Mouse (Mus musculus) cerebellum, adult 8-10 months (tissue): Measurements from ENCODE around the gene Emilin2.

Experiments
- DNase-seq: peaks from one replicate; pipeline ENCODE4 v3.0.0; 2022

Emilin2 gene

DNA sequence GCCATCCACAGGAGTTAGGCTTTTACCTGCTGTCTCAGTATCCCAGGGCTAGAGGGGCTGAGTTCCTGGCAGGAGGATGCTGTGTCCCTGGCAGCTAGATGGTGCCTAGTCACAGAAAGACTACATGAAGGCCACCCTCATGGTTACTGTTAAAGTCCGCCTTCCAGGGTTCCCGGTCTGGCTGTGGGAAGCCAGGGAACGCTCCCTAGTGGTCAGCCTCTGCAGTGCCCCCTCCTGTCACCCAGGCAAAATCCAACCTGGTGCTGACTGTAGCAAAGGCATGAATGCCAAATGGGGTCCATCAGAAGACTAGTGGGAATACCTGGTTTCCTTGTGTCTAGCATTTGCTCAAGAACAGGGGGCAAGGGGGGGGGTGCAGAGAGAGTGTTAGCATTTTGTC, 51.1 kb downstream of the Emilin2 start:
- no peak for DNase-seq

DNA sequence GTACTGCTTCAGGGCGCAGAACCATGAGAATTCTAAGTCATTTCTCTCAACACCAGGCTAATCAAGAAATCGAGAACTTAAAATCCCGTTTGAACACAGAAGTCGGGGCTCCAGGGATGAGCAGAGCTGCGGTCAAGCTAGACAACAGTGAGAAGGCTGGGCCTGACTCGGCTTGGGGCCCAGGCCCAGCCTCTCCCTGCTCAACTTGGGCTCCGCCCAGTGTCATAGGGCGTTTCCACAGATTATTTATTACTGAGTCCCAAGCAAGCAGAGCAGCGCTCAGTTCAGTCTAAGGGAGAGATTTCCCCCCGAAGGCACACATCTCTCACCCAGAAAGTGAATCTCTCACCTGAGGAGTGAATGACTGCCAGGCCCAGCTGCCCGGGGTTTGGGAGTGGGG, 52.1 kb downstream of the Emilin2 start:
- no peak for DNase-seq

DNA sequence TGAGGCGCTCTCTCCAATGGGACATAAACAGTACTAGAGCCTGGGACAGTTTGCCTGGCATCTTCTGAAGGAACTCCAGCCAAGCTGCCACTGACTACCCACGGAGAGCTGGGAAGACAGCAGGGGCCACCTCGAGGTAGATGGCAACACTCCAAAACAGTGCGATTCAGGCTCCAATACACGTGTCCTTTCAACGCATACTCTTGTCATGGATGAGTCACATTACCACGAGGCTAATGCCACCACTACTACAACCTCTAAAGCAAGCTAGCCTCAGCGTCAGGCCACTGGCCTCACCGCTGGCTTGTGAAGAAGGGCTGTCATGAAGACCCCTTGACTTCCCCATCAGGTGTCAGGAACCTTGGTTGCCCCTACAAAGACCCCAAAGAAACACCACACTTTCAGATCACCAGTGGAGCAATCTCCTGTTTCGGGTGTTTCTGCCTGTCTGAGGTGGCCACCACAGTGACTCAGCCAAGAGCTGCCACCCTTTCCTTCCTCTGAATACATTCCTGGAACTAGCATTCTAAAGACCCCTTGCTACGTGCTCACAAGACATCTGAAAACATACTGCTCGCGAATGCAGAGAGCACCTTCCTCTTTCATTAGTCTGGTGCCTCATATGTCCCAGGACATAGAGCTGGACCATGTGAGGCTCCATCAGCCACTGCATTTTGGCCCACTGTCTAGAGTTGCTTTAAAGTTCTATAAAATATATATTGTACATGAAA, 54.8 kb downstream of the Emilin2 start:
- DNase-seq = no peak

DNA sequence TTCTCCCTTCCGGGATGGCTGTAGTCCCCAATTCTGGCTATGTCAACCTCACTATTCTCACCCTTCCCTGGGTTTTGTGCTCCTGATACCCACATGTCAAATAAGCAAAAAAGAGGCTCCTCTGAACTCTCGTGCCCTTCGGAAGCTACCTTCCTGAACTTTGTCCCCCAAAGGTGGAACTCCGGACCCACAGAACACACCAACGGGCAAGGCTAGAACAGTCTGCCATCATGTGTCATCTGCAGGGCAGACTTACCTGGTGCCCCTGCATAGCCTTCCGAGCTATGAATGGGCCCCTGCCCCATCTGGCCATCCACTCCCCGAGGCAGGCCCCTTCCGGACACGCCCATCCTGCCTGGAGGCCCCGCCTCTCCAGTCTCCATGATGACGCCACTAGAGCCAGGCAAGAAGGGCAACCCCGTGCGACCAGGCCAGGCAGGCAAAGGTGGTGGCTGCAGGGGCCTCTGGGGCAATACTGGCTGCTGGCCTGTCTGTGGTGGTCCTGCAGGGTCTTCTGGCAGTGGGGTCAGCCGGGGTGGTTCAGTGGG, 55.6 kb downstream of the Emilin2 start:
- DNase-seq = no peak

DNA sequence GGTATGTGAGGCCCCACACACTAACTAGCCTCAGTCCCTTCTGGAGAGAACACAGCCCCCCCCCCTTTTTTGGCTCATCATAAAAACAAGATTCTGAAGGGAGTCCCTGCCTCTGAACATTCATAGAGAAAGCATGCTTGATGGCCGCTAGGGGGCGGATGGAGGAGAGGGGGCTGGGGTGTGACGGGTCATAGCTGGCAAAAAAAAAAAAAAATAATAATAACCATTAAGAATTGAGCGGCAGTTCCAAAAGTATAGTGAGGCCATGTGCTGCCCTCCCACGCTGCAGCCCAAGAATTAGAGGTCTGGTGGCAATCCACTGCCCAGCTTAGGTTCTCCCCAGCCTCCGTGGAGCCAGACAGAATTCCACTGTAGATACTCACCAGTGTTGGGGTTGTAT, 57.0 kb downstream of the Emilin2 start:
- no peak for DNase-seq

DNA sequence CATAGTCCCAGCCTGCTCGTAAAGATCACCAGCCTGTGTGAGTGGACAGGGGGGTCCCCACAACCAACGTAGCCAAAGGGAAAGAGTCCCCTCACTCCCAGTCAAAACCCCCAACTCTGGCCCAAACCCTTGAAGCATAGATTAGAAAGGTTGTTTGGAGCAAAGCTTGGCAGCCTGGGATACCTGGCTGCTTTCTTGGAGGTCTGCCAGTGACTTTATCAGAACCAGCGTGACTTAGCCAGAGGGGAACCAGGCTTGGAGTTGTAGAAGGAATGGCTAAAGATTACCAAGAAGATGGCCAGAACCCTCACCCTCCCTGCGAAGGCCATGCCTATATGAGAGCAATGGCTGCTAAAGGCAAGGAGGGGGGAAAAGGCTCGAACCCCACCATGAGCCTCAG, 57.7 kb downstream of the Emilin2 start:
- DNase-seq = no peak

DNA sequence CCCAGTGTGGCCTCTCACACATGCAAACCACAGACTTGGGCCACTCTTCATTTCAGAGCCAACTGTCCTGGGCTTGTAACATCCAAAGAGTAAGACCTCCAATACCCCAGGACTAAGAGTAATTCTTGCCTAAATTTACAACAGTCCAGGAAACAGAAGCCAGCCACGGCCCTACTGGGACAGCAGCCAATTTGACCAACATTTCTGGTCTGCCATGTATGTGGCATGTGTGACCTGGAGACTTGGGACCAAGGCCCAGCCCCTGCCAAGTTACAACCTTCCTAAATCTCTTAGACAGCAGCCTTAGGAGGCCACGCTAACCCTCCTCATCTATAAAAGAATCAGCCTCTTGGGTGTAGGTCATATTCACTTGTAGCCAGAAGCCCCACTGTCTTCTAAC, 58.4 kb downstream of the Emilin2 start:
- DNase-seq = no peak

DNA sequence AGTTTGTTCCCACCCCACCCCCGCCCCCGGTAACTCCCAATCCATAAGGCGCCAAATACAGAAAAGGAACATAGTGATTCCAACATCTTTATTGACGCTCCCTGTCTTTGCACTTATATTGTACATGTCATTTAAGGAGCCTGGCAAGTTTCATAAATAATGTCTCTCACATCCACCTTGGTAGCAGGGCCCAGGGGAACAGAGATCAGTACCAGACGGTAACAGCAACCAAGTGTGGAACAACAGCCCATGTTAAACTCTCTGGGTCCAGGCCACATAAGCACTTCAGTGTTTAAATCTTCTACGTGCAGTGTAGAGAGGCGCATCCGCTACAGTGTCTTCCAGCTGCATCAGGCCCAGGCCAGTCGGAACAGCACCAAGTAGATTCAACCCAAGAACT, 59.7 kb downstream of the Emilin2 start:
- DNase-seq = no peak

DNA sequence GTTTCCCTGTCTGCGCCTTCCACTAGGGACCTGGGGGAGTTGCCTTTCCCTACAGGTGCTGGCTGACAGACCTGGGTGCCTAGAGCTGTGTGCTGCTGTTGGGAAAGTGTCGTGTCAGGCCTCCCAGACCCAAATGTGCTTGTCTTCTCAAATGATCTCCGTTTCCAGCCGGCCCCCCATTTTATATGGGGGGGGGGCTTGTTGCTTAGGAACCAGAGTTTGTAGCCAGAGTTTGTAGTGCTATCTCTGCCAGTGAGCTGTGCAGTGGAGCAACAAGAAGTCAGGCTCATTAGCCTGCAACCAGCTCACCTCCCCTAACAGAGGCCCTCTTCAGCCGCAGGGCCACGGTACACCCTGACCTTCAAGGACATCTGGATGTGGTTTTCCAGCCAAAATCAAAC, 60.2 kb downstream of the Emilin2 start:
- no peak for DNase-seq

DNA sequence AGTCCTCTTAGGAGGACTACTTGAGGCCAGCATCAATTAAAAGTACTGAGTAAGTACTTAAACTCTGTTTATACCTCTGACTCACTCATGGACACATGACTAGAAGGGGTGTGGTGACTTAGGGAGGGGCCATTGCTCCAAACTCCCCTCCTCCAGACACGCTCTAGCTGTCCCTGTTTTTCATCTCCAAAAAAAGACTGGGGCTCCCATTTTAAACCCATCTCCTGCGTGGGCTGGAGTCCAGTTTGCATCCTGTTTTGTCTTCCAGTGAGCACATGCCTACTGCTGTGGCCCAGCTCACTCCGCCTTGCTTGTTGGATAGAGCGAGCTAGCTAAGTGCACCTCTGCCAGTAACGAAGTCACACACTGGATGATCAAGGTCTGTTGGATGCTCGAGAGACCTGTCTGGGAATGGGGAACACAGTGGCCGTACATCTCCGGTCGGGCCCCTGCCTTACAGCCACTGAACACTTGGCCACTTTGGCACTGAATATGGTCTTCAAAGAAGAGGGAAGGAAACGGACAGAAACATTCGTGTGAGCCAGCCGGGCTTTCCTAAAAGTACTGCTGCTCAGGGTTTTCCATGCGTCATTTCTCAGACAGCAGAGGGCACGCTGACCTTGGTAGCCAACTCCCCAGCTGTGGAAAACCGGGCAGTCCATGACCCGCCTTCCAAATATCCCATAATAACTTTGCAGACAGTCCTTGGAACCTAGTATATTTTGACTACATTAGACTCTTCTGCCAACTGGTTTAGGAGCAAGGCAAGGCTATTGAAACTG, 60.8 kb downstream of the Emilin2 start:
- DNase-seq = no peak

DNA sequence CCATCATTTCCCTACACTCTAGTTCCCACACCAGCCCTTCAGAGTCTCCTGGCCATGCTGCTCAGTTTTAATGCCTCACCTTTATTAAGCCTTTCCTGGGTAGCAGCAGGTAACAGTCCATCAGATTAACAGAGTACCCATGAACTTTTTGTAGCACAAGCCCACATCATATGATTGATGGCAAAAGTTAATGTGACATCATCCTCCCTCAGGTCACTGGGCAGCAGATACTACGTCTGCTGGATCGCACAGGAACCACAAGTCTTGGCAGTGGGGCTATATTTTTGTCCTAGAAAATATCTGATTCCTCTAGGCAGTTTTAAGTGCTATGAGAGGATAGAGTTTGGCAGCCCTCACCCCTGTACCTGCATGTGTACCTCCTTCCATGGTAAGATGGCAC, 61.7 kb downstream of the Emilin2 start:
- no peak for DNase-seq

DNA sequence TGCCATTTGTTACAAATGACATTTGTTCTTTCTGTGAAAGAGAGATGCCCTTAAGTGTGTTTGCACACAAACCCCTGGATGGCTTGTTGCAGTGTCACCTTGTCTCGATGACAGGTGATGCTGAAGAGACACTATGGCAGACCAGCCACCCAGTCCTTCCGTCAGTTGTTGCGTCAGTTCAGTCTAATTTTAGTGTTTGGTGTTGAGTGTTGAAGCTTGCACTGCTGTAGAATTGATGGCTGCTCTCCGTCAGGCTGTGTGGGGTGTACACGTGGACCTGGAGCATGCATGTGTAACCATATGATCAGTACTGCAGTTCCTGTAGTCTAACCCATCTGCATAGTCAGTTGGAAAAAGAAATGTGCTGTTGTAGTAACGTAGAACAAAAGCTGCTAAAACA, 62.8 kb downstream of the Emilin2 start:
- DNase-seq = no peak

DNA sequence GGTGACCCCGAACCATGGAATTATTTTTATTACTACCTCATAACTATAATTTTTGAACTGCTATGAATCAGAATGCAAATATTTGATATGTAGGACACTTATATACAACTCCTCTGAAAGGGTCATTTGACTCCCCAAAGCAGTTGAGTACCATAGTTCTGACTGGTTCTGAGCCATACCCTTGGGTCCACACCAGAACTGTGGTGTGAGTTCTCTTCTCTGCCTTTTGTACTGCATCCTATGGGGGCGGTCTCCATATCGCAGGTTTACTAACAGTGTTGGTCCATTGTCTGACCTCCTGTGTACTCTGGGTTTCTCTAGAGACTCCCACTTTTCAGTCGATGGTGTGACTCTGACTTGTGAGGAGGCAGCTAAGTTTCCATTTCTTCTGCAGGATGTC, 65.8 kb downstream of the Emilin2 start:
- no peak for DNase-seq

DNA sequence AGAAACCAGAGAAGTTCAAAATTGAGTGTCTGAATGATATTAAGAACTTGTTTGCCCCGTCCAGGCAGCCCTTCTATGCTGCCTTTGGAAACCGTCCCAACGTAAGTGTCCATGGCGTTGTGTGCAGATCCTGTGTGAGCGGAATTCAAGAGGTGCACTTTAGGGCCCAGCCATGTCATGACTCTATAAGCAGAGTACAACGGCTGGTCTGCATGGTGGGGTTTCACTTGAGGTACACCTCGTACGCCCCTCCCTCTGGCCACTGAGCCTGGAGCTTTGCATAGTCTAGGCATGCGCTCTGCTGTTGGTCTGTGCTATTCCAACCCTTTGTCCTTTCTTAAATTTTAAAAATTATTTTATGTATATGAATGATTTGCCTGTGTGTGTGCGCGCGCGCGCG, 66.6 kb downstream of the Emilin2 start:
- no peak for DNase-seq

DNA sequence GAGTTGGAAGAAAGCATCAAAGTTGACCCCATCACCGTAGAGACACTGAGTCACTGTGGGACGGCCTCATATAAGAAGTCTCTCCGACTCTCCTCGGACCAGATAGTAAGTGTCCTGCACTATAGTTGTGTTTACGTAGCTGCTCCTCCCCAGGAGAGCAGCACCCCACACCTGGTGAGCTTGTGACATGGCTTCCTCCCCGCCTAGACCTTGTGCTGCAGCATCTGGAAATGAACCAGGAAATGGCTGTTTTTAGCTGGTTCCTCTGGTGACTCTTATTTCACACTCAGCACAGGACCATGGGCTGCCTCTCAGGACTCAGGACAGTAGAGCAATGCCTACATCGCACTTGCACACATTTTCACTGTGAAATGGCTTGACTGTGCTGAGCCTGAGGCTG, 69.1 kb downstream of the Emilin2 start:
- no peak for DNase-seq

DNA sequence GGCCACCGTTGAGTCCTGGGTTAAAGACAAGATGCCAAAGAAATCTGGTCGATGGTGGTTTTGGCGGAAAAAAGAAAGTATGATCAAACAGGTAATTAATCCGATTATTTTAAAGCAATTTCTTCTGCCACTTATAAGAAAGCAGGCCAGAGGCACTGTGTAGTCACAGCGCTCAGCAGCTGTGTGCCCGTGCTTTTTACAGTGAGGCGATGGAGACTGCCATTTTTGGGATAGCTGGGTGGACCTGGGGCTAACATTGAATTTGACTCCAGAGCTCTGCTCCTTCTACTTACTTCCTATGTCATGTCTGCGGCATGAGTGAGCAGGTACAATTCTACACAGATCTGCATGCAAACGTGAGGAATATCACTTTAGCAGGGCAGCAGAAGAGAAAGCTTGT, 71.0 kb downstream of the Emilin2 start:
- no peak for DNase-seq

DNA sequence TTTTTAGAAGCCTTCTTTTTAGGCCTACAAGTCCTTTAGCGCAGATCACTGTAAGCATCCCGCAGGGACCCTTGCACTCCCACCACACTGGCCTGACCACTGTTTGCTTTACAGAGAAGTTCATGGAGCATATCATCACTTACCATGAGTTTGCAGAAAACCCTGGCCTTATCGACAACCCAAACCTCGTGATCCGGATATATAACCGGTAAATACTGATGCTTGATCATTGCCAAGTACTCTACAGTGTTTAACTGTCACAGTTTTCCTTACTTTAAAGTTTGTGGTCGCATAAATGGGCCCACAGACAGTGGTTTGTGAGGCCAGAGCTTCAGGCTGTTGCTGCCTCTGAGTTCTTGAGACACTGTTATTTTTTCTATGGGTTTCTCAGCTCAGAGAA, 73.3 kb downstream of the Emilin2 start:
- DNase-seq = no peak

DNA sequence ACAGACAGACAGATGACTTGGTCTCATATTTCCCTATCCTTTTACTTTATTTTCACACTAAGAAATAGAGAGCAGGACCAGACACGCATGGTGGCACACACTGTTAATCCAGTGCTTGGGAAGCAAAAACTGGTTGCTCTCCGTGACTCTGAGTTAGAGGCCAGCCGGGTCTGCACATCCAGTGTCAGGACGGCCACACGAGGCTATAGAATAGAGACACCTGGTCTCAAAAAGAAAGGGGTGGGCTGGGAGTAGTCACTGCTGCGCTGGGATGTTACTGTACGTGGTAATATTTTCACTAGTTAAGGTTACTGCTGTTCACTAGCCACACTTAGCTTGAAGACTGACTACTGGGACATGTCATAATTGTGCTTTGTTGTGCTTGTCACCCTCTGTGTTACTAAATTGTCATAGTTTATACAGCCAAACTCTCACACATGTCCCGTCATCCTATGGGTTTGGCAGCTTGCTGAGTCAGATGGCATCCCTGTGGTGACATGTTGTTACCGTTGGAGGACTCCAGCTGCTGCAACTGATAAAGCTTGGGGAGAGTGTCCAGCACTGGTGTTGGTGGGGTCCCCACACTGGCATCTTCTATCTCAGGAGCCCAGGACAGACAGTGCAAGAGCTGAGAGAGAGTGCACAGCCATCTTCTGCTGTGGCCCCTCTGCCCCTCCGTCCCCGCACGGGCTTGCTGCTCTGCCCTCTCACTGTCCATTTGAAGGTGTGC, 76.4 kb downstream of the Emilin2 start:
- DNase-seq = no peak

DNA sequence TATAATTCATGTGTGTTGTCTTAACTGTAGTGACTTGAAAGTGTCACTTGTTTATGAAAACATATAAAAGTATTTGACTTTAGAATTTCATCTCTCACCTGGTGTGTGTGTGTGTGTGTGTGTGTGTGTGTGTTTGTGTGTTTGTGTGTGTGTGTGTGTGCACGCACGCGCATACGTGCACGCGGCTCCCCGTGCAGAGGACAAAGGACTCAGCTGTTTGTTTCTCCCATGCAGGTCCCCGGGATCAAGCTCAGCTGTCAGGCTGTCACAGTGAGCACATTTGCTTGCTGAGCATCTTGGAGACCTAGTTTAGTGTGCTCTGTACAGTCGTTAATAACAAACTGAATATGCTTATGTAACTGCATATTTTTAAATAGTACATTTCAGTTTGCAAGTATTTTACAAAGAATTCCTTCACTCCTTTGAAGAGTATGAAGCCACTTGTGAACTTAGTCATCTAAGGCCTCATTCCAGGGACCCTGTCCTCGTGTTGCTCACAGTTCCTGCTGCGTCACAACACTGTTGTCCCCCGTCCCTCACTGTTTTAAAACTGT, 77.7 kb downstream of the Emilin2 start:
- DNase-seq = no peak

DNA sequence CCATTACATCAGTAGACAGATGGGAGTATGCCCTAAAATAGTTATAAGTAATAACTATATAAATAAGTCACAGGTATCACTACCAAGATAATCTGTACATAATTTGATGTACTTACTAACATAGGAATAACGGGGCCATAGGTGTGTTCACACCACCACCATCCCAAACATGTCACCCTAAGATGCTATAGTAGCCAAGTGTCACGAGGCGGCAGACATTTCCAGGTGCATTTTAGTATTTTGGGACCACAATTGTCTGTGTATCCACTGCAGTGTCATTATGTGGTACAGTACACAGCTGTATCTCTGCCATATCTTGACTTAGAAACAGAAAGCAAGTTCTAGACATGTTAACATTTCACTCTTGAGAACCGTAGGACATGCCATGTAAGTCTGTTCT, 78.6 kb downstream of the Emilin2 start:
- DNase-seq = no peak

DNA sequence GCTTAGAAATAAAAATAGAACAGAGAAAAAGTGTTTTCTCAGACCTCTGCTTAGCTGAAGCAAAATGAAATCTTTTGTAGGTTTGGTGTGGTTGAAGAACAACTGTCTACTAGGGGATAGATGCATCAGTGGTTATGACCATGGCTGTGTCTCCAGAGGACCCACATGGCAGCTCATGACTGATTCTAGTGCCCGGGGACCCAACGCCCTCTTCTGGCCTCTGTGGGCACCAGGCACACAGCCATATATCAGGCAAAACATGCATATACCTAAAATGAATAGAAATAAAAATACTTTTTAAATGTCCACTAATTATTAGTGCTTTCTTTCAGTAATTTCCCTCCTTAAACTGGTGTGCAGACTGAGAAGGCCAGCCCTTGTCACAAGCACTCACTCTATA, 79.8 kb downstream of the Emilin2 start:
- DNase-seq = no peak

DNA sequence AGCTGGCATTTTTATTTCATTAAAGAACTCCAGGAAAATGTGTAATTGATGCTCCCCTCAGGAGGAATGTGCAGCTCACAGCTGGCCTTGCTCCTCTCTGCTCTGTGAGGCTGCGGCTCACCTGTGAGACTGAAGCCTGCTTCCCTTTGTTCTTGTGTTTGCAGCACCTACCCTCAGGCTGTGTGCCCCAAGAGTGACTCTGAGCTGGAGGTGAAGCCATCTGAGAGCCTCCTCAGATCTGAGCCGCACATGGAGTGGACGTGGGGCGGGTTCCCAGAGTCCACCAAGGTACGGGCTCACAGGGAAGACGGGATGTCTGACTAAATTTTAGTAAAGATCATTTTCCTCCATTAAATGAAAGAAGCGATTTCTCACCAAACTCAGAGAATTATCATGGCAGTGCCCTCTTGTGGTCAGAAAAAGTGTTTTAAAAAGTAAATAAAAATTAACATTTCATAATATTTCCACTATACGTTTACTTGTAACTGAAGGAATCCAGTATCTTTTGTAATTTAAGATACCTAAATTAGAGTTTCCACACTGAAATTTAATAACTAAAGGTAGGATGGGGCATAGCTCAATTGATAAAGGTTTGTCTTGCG, 81.6 kb downstream of the Emilin2 start:
- no peak for DNase-seq

DNA sequence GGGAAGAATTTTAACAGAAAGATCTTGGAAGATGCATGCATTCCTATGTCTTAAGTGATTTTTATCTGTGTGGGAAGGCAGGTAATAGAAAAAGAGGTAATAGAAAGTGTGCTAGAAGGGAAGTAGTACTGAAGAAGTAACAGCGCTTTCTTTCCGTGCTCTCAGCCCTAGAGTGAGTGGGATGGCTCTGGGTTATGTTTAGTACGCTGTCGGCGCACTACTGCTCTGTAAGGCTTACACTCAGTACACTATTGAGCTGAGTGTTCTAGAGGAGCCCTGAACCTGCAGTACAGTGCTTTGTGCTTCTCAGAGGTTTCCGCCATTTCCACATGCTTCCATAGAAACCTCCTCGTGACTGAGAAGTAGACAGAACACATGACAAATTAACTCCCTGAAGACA, 83.1 kb downstream of the Emilin2 start:
- DNase-seq = no peak
